Mouse (Mus musculus) kidney, adult 11 months (tissue): Measurements from ENCODE around the gene Zrsr1.

Experiments
- DNase-seq: peaks from one replicate; pipeline ENCODE4 v3.0.0; 2022

The Zrsr1 gene

DNA sequence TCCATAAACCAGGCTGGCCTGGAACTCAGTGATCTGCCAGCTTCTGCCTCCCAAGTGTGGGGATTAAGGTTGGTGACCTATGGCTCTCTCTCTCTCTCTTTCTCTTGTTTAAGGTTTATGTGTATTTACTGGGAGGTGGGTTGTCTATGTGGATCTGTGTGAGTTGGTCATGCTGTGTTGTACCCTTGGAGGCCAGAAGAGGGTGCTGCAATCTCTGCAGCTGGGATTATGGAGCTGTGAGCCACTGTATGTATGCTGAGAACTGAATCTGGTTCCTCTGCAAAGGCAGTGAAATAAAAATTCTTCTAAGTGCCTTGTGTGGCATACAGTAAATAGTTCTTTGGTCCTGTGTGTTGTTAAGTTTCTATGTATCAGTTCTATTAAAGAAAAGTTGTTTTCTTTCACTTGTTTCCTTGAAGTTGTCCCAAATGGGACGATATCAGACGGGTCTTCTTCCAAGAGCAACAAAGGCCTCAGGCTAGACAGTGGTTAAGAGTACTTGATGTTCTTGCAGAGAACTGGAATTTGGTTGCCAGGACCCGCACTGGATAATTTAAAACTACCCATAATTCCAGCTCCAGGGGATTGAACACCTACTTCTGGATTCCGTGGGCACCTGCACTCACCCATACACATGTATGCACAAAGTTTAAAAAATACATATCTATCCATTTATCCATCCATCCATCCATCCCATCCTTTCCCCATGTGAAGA, 41.9 kb downstream of the Zrsr1 start:
- DNase-seq: no peak

DNA sequence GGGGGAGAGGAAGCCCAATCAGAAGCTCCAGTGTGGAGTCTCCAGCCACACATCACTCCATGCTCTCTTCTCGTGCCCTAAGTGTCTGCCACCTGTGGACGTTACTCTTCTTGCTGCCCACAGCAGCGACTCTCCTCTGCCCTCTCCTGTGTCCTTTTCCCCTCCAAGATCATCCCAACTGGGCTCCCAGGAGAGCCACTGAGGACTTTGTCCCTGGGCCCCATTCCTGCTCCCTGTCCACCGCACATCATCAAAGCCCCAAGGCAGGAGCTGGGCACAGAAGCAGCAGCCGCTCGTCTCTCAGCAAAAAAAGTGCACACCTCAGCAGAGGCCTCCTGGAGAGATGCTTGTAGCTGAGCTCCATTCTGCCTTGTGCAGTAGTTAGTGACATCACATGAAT, 43.2 kb downstream of the Zrsr1 start:
- no peak for DNase-seq

DNA sequence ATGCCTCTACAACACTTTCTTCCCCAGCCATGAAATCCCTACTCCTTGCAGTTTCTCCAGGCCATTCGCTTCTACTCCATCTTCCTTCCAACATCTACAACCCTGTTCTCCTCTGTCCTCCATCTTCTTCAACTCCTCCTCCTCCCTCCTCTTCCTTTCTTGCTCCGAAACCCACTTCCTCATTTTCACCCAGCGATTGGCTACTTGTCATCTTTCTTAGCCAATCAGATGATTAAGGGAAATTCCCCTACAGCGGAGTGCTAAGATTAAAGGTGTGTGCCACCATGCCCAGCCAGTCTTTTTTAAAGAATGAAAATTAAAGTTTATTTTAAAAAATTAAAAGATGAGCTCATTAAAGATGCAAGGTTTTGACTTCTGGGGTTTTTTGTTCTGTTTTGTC, 46.1 kb downstream of the Zrsr1 start:
- DNase-seq: no peak

DNA sequence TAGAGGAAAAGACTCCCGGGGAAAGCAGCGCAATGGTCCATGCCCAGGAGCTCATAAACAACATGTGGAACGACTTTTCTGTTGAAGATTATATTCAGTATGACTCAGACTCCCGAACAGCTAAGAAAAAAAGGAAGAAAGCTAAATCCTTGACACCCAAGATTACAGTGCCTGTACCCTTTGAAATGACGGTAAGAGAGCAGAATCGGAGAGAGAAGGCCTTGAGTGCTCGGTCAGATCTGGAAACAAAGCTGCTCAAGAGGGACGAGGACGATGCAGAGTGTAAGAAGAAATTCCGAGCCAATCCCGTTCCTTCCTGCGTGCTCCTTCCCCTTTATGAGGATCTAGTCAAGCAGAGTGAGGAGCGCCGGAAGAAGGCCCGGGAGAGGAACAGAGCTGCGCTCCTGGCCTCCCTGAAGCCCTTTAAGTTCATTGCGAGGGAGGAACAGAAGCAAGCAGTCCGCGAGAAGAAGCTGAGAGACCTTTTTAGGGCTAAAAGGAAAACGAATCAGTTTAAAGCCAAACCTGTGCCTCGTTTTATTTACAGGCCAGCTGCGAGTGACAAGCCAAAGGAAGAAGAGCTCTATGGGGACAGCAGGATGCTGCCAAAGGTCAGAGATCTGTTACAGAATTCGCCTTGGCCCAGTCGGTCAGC, 48.4 kb downstream of the Zrsr1 start:
- peak; percentile 7 for DNase-seq

DNA sequence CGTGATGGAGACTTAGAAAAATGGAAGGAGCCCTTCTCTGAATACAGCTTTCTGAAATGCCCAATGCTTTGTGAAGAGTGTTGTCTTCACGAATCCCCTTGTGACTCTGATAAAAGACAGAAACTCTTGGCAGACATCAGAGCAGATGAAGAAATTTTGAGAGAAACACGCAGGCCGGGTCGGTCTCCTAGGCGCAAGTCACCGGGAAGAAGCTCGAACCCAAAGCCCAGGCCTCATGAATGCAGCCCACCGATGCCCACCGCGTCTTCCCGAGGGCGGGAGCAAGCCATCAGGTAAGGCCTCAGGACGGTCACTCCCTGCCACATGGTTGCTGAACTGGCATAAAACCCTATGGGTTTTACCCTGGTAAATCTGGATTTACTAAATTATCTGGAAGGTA, 49.0 kb downstream of the Zrsr1 start:
- DNase-seq: no peak

DNA sequence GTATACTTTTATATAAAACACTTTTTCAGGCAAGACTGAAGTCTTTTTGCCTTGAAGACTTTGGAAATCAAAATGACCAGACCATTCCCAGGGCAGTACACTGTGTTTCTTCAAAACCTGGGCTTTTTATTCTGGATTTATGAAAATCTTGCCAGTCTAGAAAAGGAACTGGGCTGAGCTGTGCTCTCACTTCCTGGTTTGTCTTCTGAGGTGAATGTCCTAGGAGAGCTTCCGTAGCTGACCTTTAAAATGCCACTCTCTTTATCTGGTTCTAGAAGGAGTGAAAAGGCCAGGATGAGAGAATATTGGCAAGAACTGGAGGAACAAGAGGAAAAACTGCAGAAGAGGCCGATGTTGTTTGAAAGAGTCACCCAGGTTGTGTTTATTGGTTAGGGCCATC, 51.4 kb downstream of the Zrsr1 start:
- no peak for DNase-seq

DNA sequence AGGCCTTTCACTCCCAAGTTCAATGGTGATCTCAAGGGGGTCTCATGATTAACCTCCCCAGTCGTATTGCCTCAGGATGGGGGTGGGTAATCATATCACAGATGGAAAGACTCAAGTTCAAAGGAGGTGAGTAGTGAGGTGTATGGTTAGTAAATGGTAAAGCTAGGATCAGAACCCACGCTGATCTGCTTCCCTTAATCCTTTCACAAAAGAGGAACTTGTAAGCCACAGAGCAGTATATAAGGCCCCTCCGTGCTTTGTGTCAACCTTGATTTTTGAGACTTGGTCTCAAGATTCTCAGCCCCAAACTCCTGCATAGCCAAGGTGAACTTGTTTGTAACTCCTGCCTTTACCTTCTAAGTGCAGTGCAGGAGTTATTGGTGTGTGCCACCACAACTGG, 52.4 kb downstream of the Zrsr1 start:
- DNase-seq: no peak
